Mouse (Mus musculus) embryonic fibroblast, embryonic 13.5 days (primary cell): Measurements from ENCODE around the gene Tmem192. TPM values are rescaled to one million over a fixed set of nuclear protein-coding genes. Genes with fewer than 3 reads are reported as not detected.
"Not testable (repeated sequence)": the region's sequence is repeated elsewhere in the genome, so short reads cannot be mapped to it uniquely, and the experiment has no call there.

Experiments used
- H3K27ac ChIP-seq: 2 replicates; pipeline ENCODE4 v1.5.1; 2012; ENCODE audit warnings: low read length, control low read depth, inconsistent platforms; ENCODE audit not compliant: insufficient read depth
- H3K4me1 ChIP-seq: 2 replicates; pipeline ENCODE4 v1.6.1; 2011; ENCODE audit warnings: low read length; ENCODE audit not compliant: control insufficient read depth, insufficient read depth
- H3K4me3 ChIP-seq: 2 replicates; pipeline ENCODE4 v1.5.1; 2011; ENCODE audit warnings: mild to moderate bottlenecking, control low read depth, low read length; ENCODE audit not compliant: insufficient read depth
- CTCF ChIP-seq: IDR thresholded peaks from 2 replicates; pipeline ENCODE4 v1.5.1; 2011; ENCODE audit warnings: mild to moderate bottlenecking, control low read depth, low read length, moderate library complexity, borderline replicate concordance; ENCODE audit not compliant: insufficient read depth
- POLR2A ChIP-seq: IDR thresholded peaks from 2 replicates; pipeline ENCODE4 v1.6.1; 2011; ENCODE audit warnings: low read depth, mild to moderate bottlenecking, control low read depth, low read length, moderate library complexity
- polyA plus RNA-seq: library from polyadenylated mRNA; stranded (reverse); fragments of >200 nt; gene quantifications from 2 replicates; pipeline ENCODE4 v1.2.4, GENCODE M21; 2011; ENCODE audit warnings: low read depth; ENCODE audit not compliant: missing spikeins, insufficient read length

Gene Tmem192
- polyA plus RNA-seq, 1 experiment, result 25.1 TPM

- no peak for TF ChIP-seq CTCF
- no peak for TF ChIP-seq POLR2A
- no peak overlapping the region for H3K27ac ChIP-seq
- H3K4me1 ChIP-seq, result no peaks in the 10 kb centered on the region
- no peak overlapping the region for H3K4me3 ChIP-seq
These were observed 5.1 kb downstream of the Tmem192 start for GRCm38 (mm10) chr8:64952101-64952500.

- Histone ChIP-seq H3K27ac (no peak overlapping the region), H3K4me1 (no peaks in the 10 kb centered on the region), H3K4me3 (no peak overlapping the region)
- no peak for TF ChIP-seq POLR2A
- TF ChIP-seq CTCF, result no peak
These were observed 12.0 kb downstream of the Tmem192 start for GRCm38 (mm10) chr8:64959025-64959424.

- no peak for TF ChIP-seq POLR2A
- no peak for TF ChIP-seq CTCF
- H3K4me1 ChIP-seq, result no peaks in the 10 kb centered on the region
- no peak overlapping the region for H3K4me3 ChIP-seq
- H3K27ac ChIP-seq, result no peak overlapping the region
These were observed 15.9 kb downstream of the Tmem192 start for GRCm38 (mm10) chr8:64962836-64963235.

GRCm38 (mm10) chr8:64983150-64983897, 36.3 kb downstream of the Tmem192 start:
- Histone ChIP-seq H3K4me1 (no peaks in the 10 kb centered on the region), H3K27ac (no peak overlapping the region), H3K4me3 (no peak overlapping the region)
- TF ChIP-seq CTCF (no peak), POLR2A (no peak)

- H3K27ac ChIP-seq, result no peak within 1 kb of the TSS
- no peaks in the 10 kb centered on the region for H3K4me1 ChIP-seq
- TF ChIP-seq CTCF (no peak), POLR2A (no peak)
- no peak within 1 kb of the TSS for H3K4me3 ChIP-seq
These were observed 40.7 kb downstream of the Tmem192 start, which contains the start of gene Trim75 for GRCm38 (mm10) chr8:64987731-64988130. Gene Trim75 (minus strand): TSS chr8:64987831.

GRCm38 (mm10) chr8:64998806-64999365, 51.9 kb downstream of the Tmem192 start:
- H3K27ac ChIP-seq, result no peak overlapping the region
- TF ChIP-seq CTCF (no peak), POLR2A (no peak)
- H3K4me1 ChIP-seq, result no peaks in the 10 kb centered on the region
- H3K4me3 ChIP-seq, result no peak overlapping the region

GRCm38 (mm10) chr8:65007616-65008015, 60.6 kb downstream of the Tmem192 start:
- not testable (repeated sequence) for H3K4me1 ChIP-seq, H3K27ac ChIP-seq, H3K4me3 ChIP-seq

- TF ChIP-seq CTCF, result no peak
- Histone ChIP-seq H3K4me3 (no peak within 1 kb of the TSS), H3K27ac (no peak within 1 kb of the TSS), H3K4me1 (no peaks in the 10 kb centered on the region)
These were observed 71.4 kb downstream of the Tmem192 start, which contains the start of the genes Trim61 and Trim60 for GRCm38 (mm10) chr8:65018423-65018822. Gene Trim61 (minus strand): TSS chr8:65018523. Gene Trim60 (minus strand): TSS chr8:65018584.

Other genes starting within 250 kb of the Tmem192 start
- 134 and 203 TPM in 2 replicates for gene Msmo1, start 213.4 kb upstream of the Tmem192 start, polyA plus RNA-seq
- 13.1 and 16.6 TPM in 2 replicates for gene Klhl2, start 97.2 kb upstream of the Tmem192 start, polyA plus RNA-seq
- not detected in 2 replicates for gene Trim75, start 40.6 kb downstream of the Tmem192 start, polyA plus RNA-seq
- gene Trim61, start 71.3 kb downstream of the Tmem192 start, polyA plus RNA-seq, result not detected in 2 replicates
- gene Trim60, start 71.4 kb downstream of the Tmem192 start, polyA plus RNA-seq, result not detected in 2 replicates
- gene Apela, start 90.2 kb downstream of the Tmem192 start, polyA plus RNA-seq, result 0.72 TPM in 1 of 2 replicates, not detected in the other
- gene Gm10663, start 127.8 kb downstream of the Tmem192 start, polyA plus RNA-seq, result not detected in 2 replicates
- gene BC030870, start 182.4 kb downstream of the Tmem192 start, polyA plus RNA-seq, result not detected in 2 replicates